Mouse (Mus musculus) heart, postnatal 0 days (tissue): ENCODE results near the gene Tnn.

Experiments used
- CTCF ChIP-seq: IDR thresholded peaks from 2 replicates; pipeline ENCODE4 v1.5.1; 2016; ENCODE audit warnings: antibody characterized with exemption, control low read depth, low read depth
- EP300 ChIP-seq: IDR thresholded peaks from 2 replicates; pipeline ENCODE4 v1.6.1; 2016; ENCODE audit warnings: antibody characterized with exemption, low read depth

DNA sequence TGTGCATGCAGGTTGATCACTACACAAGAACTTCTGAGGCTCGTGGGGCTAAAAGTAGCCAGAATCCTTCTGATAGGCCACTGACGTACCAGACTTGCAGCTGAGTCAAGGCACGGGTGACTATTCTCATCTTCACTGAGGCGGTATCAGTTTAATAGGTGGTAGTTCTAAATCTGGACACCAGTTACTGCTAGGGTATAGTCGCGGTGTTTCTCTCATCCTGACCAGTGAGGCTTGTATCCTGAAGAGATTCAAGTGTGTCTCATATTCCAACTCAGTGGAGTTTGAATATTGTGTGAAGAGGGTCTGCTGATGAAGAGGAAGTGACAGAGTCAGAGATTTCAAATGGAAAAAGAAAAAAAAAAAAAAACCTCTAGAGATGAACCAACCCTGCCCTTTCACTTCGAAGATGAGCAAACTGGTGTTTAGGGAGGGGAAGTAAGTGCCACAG is 105.9 kb downstream of the Tnn start:
- TF ChIP-seq CTCF (no peak), EP300 (no peak)
